19 mouse cellular contexts compared by ENCODE assay signal in genomic region chr6:120532594-120532993, GRCm38 (mm10). TPM values are rescaled to one million over a fixed set of nuclear protein-coding genes. Genes with fewer than 3 reads are reported as not detected.
DNase-seq lines count a peak whose midpoint lies in the region; ATAC-seq and TF ChIP-seq lines count a peak whose summit lies in the region.
"Had no signal": no experiment of that assay in that cellular context is flagged by ENCODE, and none has a peak within 500 bp of the region (broad histone marks: within the 10 kb centered on the region; RNA-seq: fewer than 3 reads in every experiment).

No protein-coding gene starts in this region.

- 0 out of 2 replicates have a peak, but pooled peaks cover 5% of the 10 kb centered on the region for H3K27me3 ChIP-seq in heart, embryonic 13.5 days (replicated peaks)
- H3K27me3 ChIP-seq in heart, adult 2 months (ENCODE audit: control insufficient read depth, insufficient read depth, low read length): no peaks in the 10 kb centered on the region
- no peaks in the 10 kb centered on the region for H3K27me3 ChIP-seq in lung, embryonic 14.5 days (ENCODE audit: insufficient read depth, low read length)
- no peaks in the 10 kb centered on the region; a peak in 1 of 4 replicates for H3K27me3 ChIP-seq in MEL (ENCODE audit: control insufficient read depth in 1 of 2, insufficient read depth in 2 of 2, low read length in 2 of 2)
- H3K27me3 ChIP-seq in liver, embryonic 15.5 days: no peaks in the 10 kb centered on the region
- H3K27me3 ChIP-seq: embryonic facial prominence, embryonic 13.5 days; heart, embryonic 15.5 days; hindbrain, embryonic 13.5 days had no signal

- no peak overlapping the region for H3K4me3 ChIP-seq in heart, embryonic 13.5 days
- H3K4me3 ChIP-seq in heart, adult 2 months: no peak overlapping the region
- H3K4me3 ChIP-seq in lung, embryonic 14.5 days (ENCODE audit: low read depth, low read length): no peak overlapping the region
- H3K4me3 ChIP-seq in MEL (ENCODE audit: control insufficient read depth in 1 of 2, insufficient read depth in 1 of 2, low read depth in 2 of 2, low read length in 2 of 2): no peak overlapping the region
- no peak overlapping the region; the same call in 1 of the 2 replicates for H3K4me3 ChIP-seq in liver, embryonic 15.5 days (replicated peaks)

- H3K4me1 ChIP-seq in heart, embryonic 13.5 days: peaks cover 22% of the 10 kb centered on the region
- peaks cover 6% of the 10 kb centered on the region for H3K4me1 ChIP-seq in heart, adult 2 months (ENCODE audit: control insufficient read depth, insufficient read depth, low read length)
- peaks cover 4% of the 10 kb centered on the region; the same call in 1 of the 2 replicates for H3K4me1 ChIP-seq in lung, embryonic 14.5 days (ENCODE audit: insufficient read depth)
- peaks cover 2 to 15% of the 10 kb centered on the region in 2 experiments for H3K4me1 ChIP-seq in MEL (ENCODE audit: control insufficient read depth in 1 of 2, insufficient read depth in 2 of 2, low read length in 2 of 2)
- peaks cover 41% of the 10 kb centered on the region for H3K4me1 ChIP-seq in liver, embryonic 15.5 days (replicated peaks)

- H3K79me2 ChIP-seq in heart, adult 2 months (replicated peaks; ENCODE audit: control insufficient read depth, insufficient read depth, low read length): peaks cover 7% of the 10 kb centered on the region
- peaks cover 9% of the 10 kb centered on the region for H3K79me2 ChIP-seq in MEL (ENCODE audit: control insufficient read depth, insufficient read depth, low read length, poor library complexity)

- TF ChIP-seq RAD21 in MEL (IDR thresholded peaks at IDR 0.05; ENCODE audit: low read depth, low read length): no peak

- no peak overlapping the region for H3K9ac ChIP-seq in heart, embryonic 13.5 days
- H3K9ac ChIP-seq in heart, adult 2 months (ENCODE audit: low read depth, low read length): no peak overlapping the region
- H3K9ac ChIP-seq in lung, embryonic 14.5 days: no peak overlapping the region
- no peak overlapping the region for H3K9ac ChIP-seq in MEL (ENCODE audit: control insufficient read depth, low read depth, low read length, poor library complexity, severe bottlenecking)
- H3K9ac ChIP-seq in liver, embryonic 15.5 days: no peak overlapping the region

- no peak for ATAC-seq in heart, embryonic 13.5 days (ENCODE audit: extremely low read depth, insufficient number of reproducible peaks, low FRiP score, low TSS enrichment)
- no peak for ATAC-seq in lung, embryonic 14.5 days (ENCODE audit: insufficient read depth)
- ATAC-seq in liver, embryonic 15.5 days (ENCODE audit: insufficient read depth): no peak
- ATAC-seq: forebrain, embryonic 14.5 days had no signal

- peaks cover 5% of the 10 kb centered on the region; the same call in 1 of the 2 replicates for H3K36me3 ChIP-seq in heart, embryonic 13.5 days
- H3K36me3 ChIP-seq in heart, adult 2 months (ENCODE audit: control insufficient read depth, insufficient read depth, low read length): no peaks in the 10 kb centered on the region; the same call in 1 of the 2 replicates
- H3K36me3 ChIP-seq in lung, embryonic 14.5 days (ENCODE audit: insufficient read depth): no peaks in the 10 kb centered on the region
- H3K36me3 ChIP-seq in MEL (ENCODE audit: control insufficient read depth in 1 of 2, insufficient read depth in 2 of 2, low read length in 2 of 2): peaks cover 0 to 14% of the 10 kb centered on the region in 2 experiments; a peak in 2 of 4 replicates
- H3K36me3 ChIP-seq in liver, embryonic 15.5 days (replicated peaks): 0 out of 2 replicates have a peak, but pooled peaks cover 7% of the 10 kb centered on the region
- H3K36me3 ChIP-seq: embryonic facial prominence, embryonic 13.5 days; heart, embryonic 15.5 days; hindbrain, embryonic 13.5 days had no signal

- H3K4me2 ChIP-seq in heart, embryonic 13.5 days: peak overlapping the region; percentile 75
- H3K4me2 ChIP-seq in lung, embryonic 14.5 days: peak overlapping the region; percentile 82; the same call in 1 of the 2 replicates
- H3K4me2 ChIP-seq in liver, embryonic 15.5 days: peak overlapping the region; percentile 94

- H3K27ac ChIP-seq in heart, embryonic 13.5 days (replicated peaks): no peak overlapping the region
- H3K27ac ChIP-seq in heart, adult 2 months: no peak overlapping the region
- H3K27ac ChIP-seq in lung, embryonic 14.5 days (ENCODE audit: low read depth): no peak overlapping the region
- H3K27ac ChIP-seq in MEL (ENCODE audit: control insufficient read depth, low read depth, low read length): no peak overlapping the region
- no peak overlapping the region for H3K27ac ChIP-seq in liver, embryonic 15.5 days (replicated peaks)
- H3K27ac ChIP-seq: embryonic facial prominence, embryonic 13.5 days; heart, embryonic 15.5 days; hindbrain, embryonic 13.5 days had no signal

- intact Hi-C loops in heart, adult 2 months (cut with DNase I): loop anchor here (5.0 kb wide), 1 partner anchor 290 kb away; the partner anchor contains the start of gene Atp6v1e1
- intact Hi-C loops in gastrocnemius, postnatal 36 days (cut with DNase I): no loop called here

- WGBS in heart, embryonic 13.5 days: 80% methylated on average over 1 of the region's 1 CpGs
- WGBS in heart, adult 2 months: 75% methylated on average over 1 of the region's 1 CpGs
- 76% methylated on average over 1 of the region's 1 CpGs for WGBS in lung, embryonic 14.5 days
- WGBS in liver, embryonic 15.5 days (ENCODE audit: insufficient replicate concordance): 70% methylated on average over 1 of the region's 1 CpGs

- DNase-seq in heart, adult 2 months: no peak
- no peak for DNase-seq in lung, embryonic 14.5 days
- DNase-seq in lung, postnatal 4 days: no peak
- DNase-seq in MEL (ENCODE audit: low read depth, low spot score): no peak
- DNase-seq in neural tube, embryonic 10.5 days (ENCODE audit: extremely low spot score, low spot score): no peak
- no peak for DNase-seq in gastrocnemius, postnatal 36 days
- DNase-seq: adrenal gland, adult 2 months; adrenal gland, postnatal 25 days; cerebellum, adult 18-20 months; cerebellum, adult 9-11 months; cerebellum, postnatal 36 days; heart, postnatal 14 days had no signal

- no peak for TF ChIP-seq POLR2A in heart, adult 2 months (IDR thresholded peaks at IDR 0.05; ENCODE audit: insufficient read depth, low read depth, low read length)
- no peak for TF ChIP-seq POLR2A in MEL (IDR thresholded peaks at IDR 0.05; ENCODE audit: control insufficient read depth in 1 of 2, insufficient read depth in 1 of 2, low read depth in 1 of 2, low read length in 2 of 2, poor library complexity in 1 of 2)

- H3K9me3 ChIP-seq in heart, embryonic 13.5 days: no peaks in the 10 kb centered on the region
- H3K9me3 ChIP-seq in lung, embryonic 14.5 days (ENCODE audit: low read depth, low read length): no peaks in the 10 kb centered on the region
- no peaks in the 10 kb centered on the region for H3K9me3 ChIP-seq in MEL (replicated peaks; ENCODE audit: insufficient read depth, low read length)
- H3K9me3 ChIP-seq in liver, embryonic 15.5 days (replicated peaks): no peaks in the 10 kb centered on the region
- H3K9me3 ChIP-seq: embryonic facial prominence, embryonic 13.5 days; heart, embryonic 15.5 days; hindbrain, embryonic 13.5 days had no signal

- TF ChIP-seq CTCF in heart, adult 2 months (IDR thresholded peaks at IDR 0.05): no peak
- TF ChIP-seq CTCF in lung, embryonic 14.5 days (IDR thresholded peaks at IDR 0.05; ENCODE audit: low read depth): no peak
- no peak for TF ChIP-seq CTCF in MEL (IDR thresholded peaks at IDR 0.05 in 2 of 3, conservative IDR thresholded peaks at IDR 0.05 in 1 of 3; ENCODE audit: control insufficient read depth in 1 of 3, insufficient read depth in 1 of 3, low read depth in 2 of 3, low read length in 3 of 3, poor library complexity in 1 of 3, severe bottlenecking in 1 of 3)

- no peak for TF ChIP-seq EP300 in heart, adult 2 months (IDR thresholded peaks at IDR 0.05; ENCODE audit: insufficient read depth, low read depth, low read length)
- TF ChIP-seq EP300 in MEL (IDR thresholded peaks at IDR 0.05; ENCODE audit: low read depth in 1 of 2, low read length in 2 of 2): no peak

TF ChIP-seq in MEL, 35 proteins besides CTCF, POLR2A, EP300 and RAD21:
- TF ChIP-seq JUND (IDR thresholded peaks at IDR 0.05; ENCODE audit: low read depth, low read length) (no peak), ZNF384 (IDR thresholded peaks at IDR 0.05; ENCODE audit: low read depth, low read length) (peak; percentile 84)

RNA-seq across cellular contexts. Expression of gene Hdhd5, which starts 1.5 kb away (rescaled TPM):
- 13.3 and 14.1 TPM in 2 replicates for polyA plus RNA-seq in heart, embryonic 13.5 days (2015; fragmentation: Nextera tagmentation; extraction: Ambion mirVana)
- total RNA-seq in heart, adult 2 months (2021): 10 to 100 TPM; 17.1 to 18.4 TPM
- polyA plus RNA-seq in heart, adult 2 months (2012; rRNA removed): 29.9 and 38.7 TPM in 2 replicates
- 13.9 and 15.6 TPM in 2 replicates for polyA plus RNA-seq in lung, embryonic 14.5 days (2014; fragmentation: Nextera tagmentation; extraction: Ambion mirVana)
- 17.4 and 19.9 TPM in 2 replicates for total RNA-seq in MEL (2012; rRNA removed)
- 10 to 100 TPM in 1 of 2 experiments, not detected in 1; 17.8 TPM for polyA plus RNA-seq in MEL (2012; ENCODE audit: insufficient read depth in 1 of 2, insufficient read length in 2 of 2, low read depth in 1 of 2, low replicate concordance in 2 of 2, missing spikeins in 1 of 2)
- 9.9 and 11.6 TPM in 2 replicates for polyA plus RNA-seq in liver, embryonic 15.5 days (2015; fragmentation: Nextera tagmentation; extraction: Ambion mirVana)
- 10 to 100 TPM; 23.5 to 27.8 TPM for total RNA-seq in gastrocnemius, postnatal 36 days (2021)

RNA-seq across cellular contexts. Expression of gene Tmem121b, which starts 39.0 kb away (rescaled TPM):
- 0.05 and 0.07 TPM in 2 replicates for polyA plus RNA-seq in heart, embryonic 13.5 days (2015; fragmentation: Nextera tagmentation; extraction: Ambion mirVana)
- not detected for total RNA-seq in heart, adult 2 months (2021)
- not detected in 2 replicates for polyA plus RNA-seq in heart, adult 2 months (2012; rRNA removed)
- polyA plus RNA-seq in lung, embryonic 14.5 days (2014; fragmentation: Nextera tagmentation; extraction: Ambion mirVana): 0.14 and 0.17 TPM in 2 replicates
- total RNA-seq in MEL (2012; rRNA removed): not detected in 2 replicates
- under 1 TPM in 1 of 2 experiments, not detected in 1; 0.18 TPM for polyA plus RNA-seq in MEL (2012; ENCODE audit: insufficient read depth in 1 of 2, insufficient read length in 2 of 2, low read depth in 1 of 2, low replicate concordance in 2 of 2, missing spikeins in 1 of 2)
- not detected in 2 replicates for polyA plus RNA-seq in liver, embryonic 15.5 days (2015; fragmentation: Nextera tagmentation; extraction: Ambion mirVana)
- not detected for total RNA-seq in gastrocnemius, postnatal 36 days (2021)
- total RNA-seq: adrenal gland, postnatal 25 days; gastrocnemius, adult 8-10 months had no signal
- polyA plus RNA-seq: heart, embryonic 15.5 days had no signal
